Mouse (Mus musculus) heart, embryonic 11.5 days (tissue): ENCODE results near the gene Dlx3. TPM values are rescaled to one million over a fixed set of nuclear protein-coding genes. Genes with fewer than 3 reads are reported as not detected.
A peak's percentile ranks its signal among the peaks of the same experiment; 100 is the strongest.

Experiments
- ATAC-seq: fragments of 200-750 bp; cut with Nextera tagmentation; replicated peaks from 2 replicates; pipeline ENCODE4 v1.8.0; 2017; ENCODE audit warnings: moderate library complexity; ENCODE audit not compliant: insufficient number of reproducible peaks, low FRiP score, low TSS enrichment
- H3K27ac ChIP-seq: fragments of 300-500 bp; sonication (generic); 2 replicates; pipeline ENCODE4 v1.5.1; 2014; ENCODE audit warnings: mild to moderate bottlenecking, low read depth, low read length
- H3K27me3 ChIP-seq: fragments of 300-500 bp; sonication (generic); 2 replicates; pipeline ENCODE4 v1.6.1; 2014; ENCODE audit warnings: mild to moderate bottlenecking, low read length, mixed read lengths; ENCODE audit not compliant: control insufficient read depth, insufficient read depth
- H3K36me3 ChIP-seq: fragments of 300-500 bp; sonication (generic); 2 replicates; pipeline ENCODE4 v1.6.1; 2014; ENCODE audit warnings: mild to moderate bottlenecking, low read length, moderate library complexity, mixed read lengths; ENCODE audit not compliant: control insufficient read depth, insufficient read depth
- H3K4me1 ChIP-seq: fragments of 300-500 bp; sonication (generic); 2 replicates; pipeline ENCODE4 v1.6.1; 2014; ENCODE audit warnings: low read length; ENCODE audit not compliant: control insufficient read depth, insufficient read depth
- H3K4me2 ChIP-seq: fragments of 300-500 bp; sonication (generic); 2 replicates; pipeline ENCODE4 v1.6.1; 2014; ENCODE audit warnings: mild to moderate bottlenecking, moderate library complexity
- H3K4me3 ChIP-seq: fragments of 300-500 bp; sonication (generic); 2 replicates; pipeline ENCODE4 v1.5.1; 2014; ENCODE audit warnings: low read depth, low read length
- H3K9ac ChIP-seq: fragments of 300-500 bp; sonication (generic); 2 replicates; pipeline ENCODE4 v1.6.1; 2014; ENCODE audit warnings: mild to moderate bottlenecking, low read depth, low read length, moderate library complexity
- H3K9me3 ChIP-seq: fragments of 300-500 bp; sonication (generic); replicated peaks from 2 replicates; pipeline ENCODE4 v1.6.1; 2016; ENCODE audit warnings: low read length; ENCODE audit not compliant: control insufficient read depth
- WGBS: fragments of 180-500 bp; shearing (Covaris S2); extraction: QIAGEN DNeasy Blood & Tissue Kit; methylation state at CpG from one replicate; pipeline ENCODE4 v1.1.7; 2014; ENCODE audit not compliant: insufficient replicate concordance; 5-methylcytosine and 5-hydroxymethylcytosine counted together
- polyA plus RNA-seq: library from polyadenylated mRNA; unstranded; fragments of >200 nt; fragmentation: Nextera tagmentation; extraction: Ambion mirVana; gene quantifications from 2 replicates; pipeline ENCODE4 v1.2.1, GENCODE M21; 2014

Gene Dlx3
- 0.30 and 0.40 TPM in 2 replicates for polyA plus RNA-seq

DNA sequence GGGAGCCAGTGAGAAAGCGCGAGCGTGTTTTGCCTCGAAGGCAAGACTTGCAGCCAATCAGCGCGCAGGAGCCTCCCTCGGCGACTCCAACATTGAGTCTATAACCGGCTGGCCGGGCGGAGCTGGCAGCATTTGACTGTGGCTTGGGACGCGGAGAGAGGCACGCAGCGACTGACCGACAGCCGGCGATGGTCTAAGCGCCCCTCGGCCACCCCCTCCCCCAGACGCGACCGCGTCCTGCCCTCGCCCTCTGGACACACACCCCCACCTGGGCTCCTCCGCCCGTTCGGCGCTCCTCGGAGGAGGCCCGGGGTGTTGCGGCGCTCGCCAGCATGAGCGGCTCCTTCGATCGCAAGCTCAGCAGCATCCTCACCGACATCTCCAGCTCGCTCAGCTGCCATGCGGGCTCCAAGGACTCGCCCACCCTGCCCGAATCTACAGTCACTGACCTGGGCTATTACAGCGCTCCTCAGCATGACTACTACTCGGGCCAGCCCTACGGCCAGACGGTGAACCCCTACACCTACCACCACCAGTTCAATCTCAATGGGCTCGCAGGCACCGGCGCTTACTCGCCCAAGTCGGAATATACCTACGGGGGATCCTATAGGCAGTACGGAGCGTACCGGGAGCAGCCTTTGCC is at the start of gene Dlx3:
Dlx3 (plus strand) TSS at position 130 of the 643 bp plus-strand sequence.
- H3K36me3 ChIP-seq, result no peaks in the 10 kb centered on the region
- ATAC-seq, result no peak
- under 1% methylated on average over 48 of the region's 55 CpGs for WGBS
- H3K27me3 ChIP-seq, result peaks cover 78% of the 10 kb centered on the region
- H3K4me1 ChIP-seq, result peaks cover 14% of the 10 kb centered on the region
- peak within 1 kb of the TSS; percentile 44 for H3K4me3 ChIP-seq
- H3K27ac ChIP-seq, result no peak within 1 kb of the TSS
- H3K4me2 ChIP-seq, result peak within 1 kb of the TSS; percentile 79
- no peak within 1 kb of the TSS; the same call in 1 of the 2 replicates for H3K9ac ChIP-seq
- no peaks in the 10 kb centered on the region for H3K9me3 ChIP-seq

DNA sequence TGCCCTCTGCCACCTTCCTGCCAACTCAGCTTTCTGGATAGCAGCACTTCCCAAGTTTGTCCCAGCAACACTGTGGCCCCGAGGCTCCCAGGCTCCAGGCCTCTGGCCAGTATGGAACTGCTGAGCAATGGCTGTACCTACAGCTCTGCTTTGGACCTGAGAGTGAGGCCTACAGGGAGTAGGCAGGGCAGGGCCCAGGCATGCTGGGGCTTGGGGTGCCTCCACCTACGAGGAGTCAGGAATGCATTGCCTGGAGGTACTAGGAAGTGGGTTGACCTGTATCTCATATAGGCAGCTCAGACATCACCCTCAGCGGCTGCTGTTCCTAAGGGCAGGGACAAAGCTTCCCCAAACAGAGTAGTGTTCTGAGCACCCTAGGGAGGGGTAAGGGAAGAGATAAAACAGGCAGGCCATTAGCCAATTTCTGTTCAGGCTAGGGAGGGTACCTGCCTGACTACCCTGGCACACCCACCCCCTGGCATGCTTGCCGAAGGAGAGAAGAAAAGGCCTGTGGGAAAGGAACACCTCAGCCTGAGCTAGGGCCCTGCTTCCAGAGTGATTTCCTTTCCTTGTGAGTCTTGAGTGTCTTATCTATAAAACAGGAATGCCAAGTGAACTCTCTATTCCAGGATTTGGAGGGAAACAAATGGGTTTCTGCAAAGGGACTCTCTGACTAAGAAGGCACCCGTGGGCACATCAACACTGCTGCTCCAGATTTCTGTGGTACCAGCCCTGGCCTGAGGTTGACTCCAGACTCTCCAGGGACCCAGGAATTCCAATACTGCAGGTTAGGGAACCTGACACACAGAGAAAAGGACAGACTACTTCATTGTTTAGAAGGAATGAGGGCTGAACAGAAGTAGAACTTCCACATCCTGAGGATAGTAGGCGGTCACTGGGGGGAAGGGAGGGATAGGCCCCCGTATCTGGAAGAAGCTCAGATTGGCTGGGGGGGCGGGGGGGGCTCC is 49.5 kb upstream of the Dlx3 start:
- H3K27ac ChIP-seq, result peak overlapping the region; percentile 78
- no peaks in the 10 kb centered on the region for H3K36me3 ChIP-seq
- no peak for ATAC-seq
- peak overlapping the region; percentile 6; the same call in 1 of the 2 replicates for H3K4me2 ChIP-seq
- WGBS, result 46% methylated on average over 8 of the region's 8 CpGs
- H3K4me3 ChIP-seq, result no peak overlapping the region
- peaks cover 54% of the 10 kb centered on the region for H3K4me1 ChIP-seq
- H3K9me3 ChIP-seq, result no peaks in the 10 kb centered on the region
- peaks cover 7% of the 10 kb centered on the region for H3K27me3 ChIP-seq
- no peak overlapping the region for H3K9ac ChIP-seq

DNA sequence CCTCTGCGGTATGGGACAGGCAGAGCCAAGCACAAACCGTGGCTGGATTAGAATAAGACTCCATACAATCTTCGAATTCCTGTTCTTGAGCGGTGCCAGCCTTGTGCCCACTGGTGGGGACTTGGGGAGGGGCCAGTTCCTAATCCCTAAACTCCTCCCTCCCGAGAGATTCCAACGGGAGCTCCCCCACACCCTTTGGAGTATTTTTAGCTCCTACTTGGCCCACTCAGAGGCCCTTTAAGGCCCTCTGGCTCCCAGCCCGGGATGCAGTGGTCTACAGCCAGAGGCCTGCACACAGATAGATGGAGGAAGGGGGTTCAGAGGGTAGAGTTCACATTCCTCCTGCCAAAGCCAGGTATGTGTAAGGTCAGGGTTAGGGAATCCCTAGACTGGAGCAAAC is 48.7 kb upstream of the Dlx3 start:
- no peak overlapping the region for H3K4me3 ChIP-seq

GRCm38 (mm10) chr11:95072136-95072535 is 47.8 kb upstream of the Dlx3 start:
- Histone ChIP-seq H3K9ac (no peak overlapping the region), H3K27ac (peak overlapping the region; percentile 78; the same call in 1 of the 2 replicates), H3K4me2 (peak overlapping the region; percentile 22), H3K4me3 (no peak overlapping the region), H3K4me1 (peaks cover 60% of the 10 kb centered on the region), H3K36me3 (no peaks in the 10 kb centered on the region), H3K27me3 (peaks cover 13% of the 10 kb centered on the region), H3K9me3 (no peaks in the 10 kb centered on the region)
- ATAC-seq, result no peak
- WGBS, result 51% methylated on average over 8 of the region's 8 CpGs

More for the DNA sequence above, 48.7 kb upstream of the Dlx3 start:
- peak overlapping the region; percentile 78 for H3K27ac ChIP-seq
- ATAC-seq, result 0 out of 2 replicates have a peak, but pooled peaks have one; percentile 16
- H3K9me3 ChIP-seq, result no peaks in the 10 kb centered on the region
- peaks cover 60% of the 10 kb centered on the region for H3K4me1 ChIP-seq
- no peak overlapping the region for H3K9ac ChIP-seq
- no peaks in the 10 kb centered on the region for H3K36me3 ChIP-seq
- peak overlapping the region; percentile 4; the same call in 1 of the 2 replicates for H3K4me2 ChIP-seq
- 28% methylated on average over 7 of the region's 7 CpGs for WGBS
- H3K27me3 ChIP-seq, result peaks cover 13% of the 10 kb centered on the region

DNA sequence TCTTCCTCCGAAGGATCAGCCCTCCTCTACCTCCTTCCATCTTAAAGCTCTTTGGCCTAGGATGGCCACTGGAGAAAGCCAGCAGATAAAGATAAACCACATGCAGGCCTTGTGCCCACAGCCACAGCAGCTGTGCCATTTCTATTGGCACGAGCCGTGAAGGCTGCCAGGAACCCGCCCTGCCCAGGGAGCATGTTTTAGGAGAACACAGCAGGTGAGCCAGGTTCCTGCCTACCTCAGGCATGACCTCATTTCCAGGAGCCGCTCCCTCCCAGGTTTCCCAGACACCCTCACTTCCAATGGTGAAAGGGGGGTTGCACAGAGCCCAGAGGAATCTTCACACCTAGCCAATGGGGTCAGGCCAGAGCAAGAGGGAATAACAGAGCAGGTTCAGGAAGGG is 47.1 kb upstream of the Dlx3 start:
- Histone ChIP-seq H3K27ac (no peak overlapping the region), H3K27me3 (peaks cover 13% of the 10 kb centered on the region), H3K4me2 (no peak overlapping the region), H3K36me3 (no peaks in the 10 kb centered on the region), H3K4me1 (peaks cover 60% of the 10 kb centered on the region), H3K4me3 (no peak overlapping the region), H3K9ac (no peak overlapping the region), H3K9me3 (no peaks in the 10 kb centered on the region)
- no peak for ATAC-seq
- 63% methylated on average over 5 of the region's 5 CpGs for WGBS

GRCm38 (mm10) chr11:95073835-95074234 is 46.1 kb upstream of the Dlx3 start:
- Histone ChIP-seq H3K9me3 (no peaks in the 10 kb centered on the region), H3K9ac (no peak overlapping the region), H3K4me3 (no peak overlapping the region), H3K27ac (no peak overlapping the region), H3K27me3 (peaks cover 13% of the 10 kb centered on the region), H3K36me3 (no peaks in the 10 kb centered on the region), H3K4me2 (no peak overlapping the region), H3K4me1 (peaks cover 61% of the 10 kb centered on the region)
- ATAC-seq, result no peak
- 73% methylated on average over 4 of the region's 4 CpGs for WGBS

- peaks cover 13% of the 10 kb centered on the region for H3K27me3 ChIP-seq
- H3K4me1 ChIP-seq, result peaks cover 63% of the 10 kb centered on the region
- WGBS, result 56% methylated on average over 4 of the region's 4 CpGs
- no peak for ATAC-seq
- no peak overlapping the region for H3K27ac ChIP-seq
- peak overlapping the region; percentile 72; the same call in 1 of the 2 replicates for H3K4me3 ChIP-seq
- no peaks in the 10 kb centered on the region for H3K36me3 ChIP-seq
- H3K9me3 ChIP-seq, result no peaks in the 10 kb centered on the region
- H3K4me2 ChIP-seq, result peak overlapping the region; percentile 90
- H3K9ac ChIP-seq, result no peak overlapping the region
Measured at GRCm38 (mm10) chr11:95074694-95075093, 45.2 kb upstream of the Dlx3 start.

GRCm38 (mm10) chr11:95075197-95076040 is 44.5 kb upstream of the Dlx3 start:
- H3K27ac ChIP-seq, result no peak overlapping the region
- H3K9ac ChIP-seq, result peak overlapping the region; percentile 77
- H3K27me3 ChIP-seq, result peaks cover 13% of the 10 kb centered on the region
- no peak for ATAC-seq
- WGBS, result 3% methylated on average over 19 of the region's 19 CpGs
- no peaks in the 10 kb centered on the region for H3K36me3 ChIP-seq
- peak overlapping the region; percentile 72 for H3K4me3 ChIP-seq
- H3K4me2 ChIP-seq, result peak overlapping the region; percentile 90
- H3K9me3 ChIP-seq, result no peaks in the 10 kb centered on the region
- peaks cover 60% of the 10 kb centered on the region for H3K4me1 ChIP-seq
